Mouse (Mus musculus) E14TG2a.4 (cell line): ENCODE measurements around the gene Chd2.

Experiments
- H3K27me3 ChIP-seq: 2 replicates; pipeline ENCODE4 v1.6.1; 2014; ENCODE audit warnings: low read length, control low read depth; ENCODE audit not compliant: insufficient read depth
- H3K36me3 ChIP-seq: 2 replicates; pipeline ENCODE4 v1.6.1; 2014; ENCODE audit warnings: low read length, control low read depth; ENCODE audit not compliant: insufficient read depth
- H3K4me1 ChIP-seq: replicated peaks from 2 replicates; pipeline ENCODE4 v1.6.1; 2014; ENCODE audit warnings: low read depth, low read length, control low read depth
- H3K4me3 ChIP-seq: replicated peaks from 2 replicates; pipeline ENCODE4 v1.5.1; 2014; ENCODE audit warnings: mild to moderate bottlenecking, low read length
- H3K9me3 ChIP-seq: 2 replicates; pipeline ENCODE4 v1.6.1; 2014; ENCODE audit warnings: low read length, control low read depth
- CTCF ChIP-seq: conservative IDR thresholded peaks from 2 replicates; pipeline ENCODE4 v1.5.1; 2014; ENCODE audit warnings: low read length
- NANOG ChIP-seq: IDR thresholded peaks from 2 replicates; pipeline ENCODE4 v1.6.1; 2014; ENCODE audit warnings: borderline replicate concordance, low read length, mixed read lengths
- POU5F1 ChIP-seq: IDR thresholded peaks from 2 replicates; pipeline ENCODE4 v1.6.1; 2014; ENCODE audit warnings: low read length, borderline replicate concordance

The Chd2 gene

GRCm38 (mm10) chr7:73538424-73539079 is 3.1 kb downstream of the Chd2 start:
- Histone ChIP-seq H3K4me1 (peaks cover 34% of the 10 kb centered on the region), H3K9me3 (no peaks in the 10 kb centered on the region), H3K27me3 (no peaks in the 10 kb centered on the region), H3K36me3 (peaks cover 14% of the 10 kb centered on the region), H3K4me3 (peak overlapping the region; percentile 82)
- TF ChIP-seq NANOG, result no peak
- no peak for TF ChIP-seq POU5F1
- no peak for TF ChIP-seq CTCF

GRCm38 (mm10) chr7:73537634-73538423 is 3.8 kb downstream of the Chd2 start:
- TF ChIP-seq NANOG, result no peak
- TF ChIP-seq CTCF, result no peak
- no peak for TF ChIP-seq POU5F1
- no peaks in the 10 kb centered on the region for H3K9me3 ChIP-seq

GRCm38 (mm10) chr7:73537228-73537627 is 4.4 kb downstream of the Chd2 start:
- H3K27me3 ChIP-seq, result no peaks in the 10 kb centered on the region
- H3K36me3 ChIP-seq, result peaks cover 17% of the 10 kb centered on the region
- TF ChIP-seq CTCF (no peak), POU5F1 (no peak), NANOG (no peak)
- peak overlapping the region; percentile 80 for H3K4me3 ChIP-seq
- peaks cover 43% of the 10 kb centered on the region for H3K4me1 ChIP-seq
- H3K9me3 ChIP-seq, result no peaks in the 10 kb centered on the region

More at GRCm38 (mm10) chr7:73537634-73538423, 3.8 kb downstream of the Chd2 start:
- peaks cover 38% of the 10 kb centered on the region for H3K4me1 ChIP-seq
- peak overlapping the region; percentile 82 for H3K4me3 ChIP-seq
- H3K36me3 ChIP-seq, result peaks cover 17% of the 10 kb centered on the region
- no peaks in the 10 kb centered on the region for H3K27me3 ChIP-seq

GRCm38 (mm10) chr7:73536579-73536978 is 5.1 kb downstream of the Chd2 start:
- H3K9me3 ChIP-seq, result no peaks in the 10 kb centered on the region
- TF ChIP-seq POU5F1, result no peak
- no peak for TF ChIP-seq NANOG
- peaks cover 49% of the 10 kb centered on the region for H3K4me1 ChIP-seq
- H3K27me3 ChIP-seq, result no peaks in the 10 kb centered on the region
- peaks cover 18% of the 10 kb centered on the region for H3K36me3 ChIP-seq
- peak overlapping the region; percentile 80 for H3K4me3 ChIP-seq

GRCm38 (mm10) chr7:73535861-73536200 is 5.8 kb downstream of the Chd2 start:
- peaks cover 56% of the 10 kb centered on the region for H3K4me1 ChIP-seq
- H3K36me3 ChIP-seq, result peaks cover 23% of the 10 kb centered on the region
- TF ChIP-seq POU5F1 (no peak), CTCF (no peak), NANOG (no peak)
- no peaks in the 10 kb centered on the region for H3K27me3 ChIP-seq
- peak overlapping the region; percentile 80 for H3K4me3 ChIP-seq
- H3K9me3 ChIP-seq, result no peaks in the 10 kb centered on the region

- Histone ChIP-seq H3K9me3 (no peaks in the 10 kb centered on the region), H3K36me3 (peaks cover 28% of the 10 kb centered on the region), H3K27me3 (no peaks in the 10 kb centered on the region), H3K4me1 (peaks cover 63% of the 10 kb centered on the region), H3K4me3 (peak overlapping the region; percentile 80)
- no peak for TF ChIP-seq CTCF
- TF ChIP-seq POU5F1, result peak; percentile 81; the same call in 1 of the 2 replicates
- TF ChIP-seq NANOG, result peak; percentile 94
Measured at GRCm38 (mm10) chr7:73534937-73535860, 6.4 kb downstream of the Chd2 start.

GRCm38 (mm10) chr7:73533457-73533856 is 8.2 kb downstream of the Chd2 start:
- Histone ChIP-seq H3K9me3 (no peaks in the 10 kb centered on the region), H3K27me3 (no peaks in the 10 kb centered on the region), H3K4me1 (peaks cover 80% of the 10 kb centered on the region), H3K36me3 (peaks cover 42% of the 10 kb centered on the region), H3K4me3 (peak overlapping the region; percentile 37; the same call in 1 of the 2 replicates)
- TF ChIP-seq CTCF (no peak), NANOG (no peak), POU5F1 (no peak)

GRCm38 (mm10) chr7:73532916-73533315 is 8.7 kb downstream of the Chd2 start:
- TF ChIP-seq CTCF (no peak), POU5F1 (no peak), NANOG (no peak)

More at GRCm38 (mm10) chr7:73532916-73533315, 8.7 kb downstream of the Chd2 start:
- peaks cover 83% of the 10 kb centered on the region for H3K4me1 ChIP-seq
- no peaks in the 10 kb centered on the region for H3K27me3 ChIP-seq
- H3K4me3 ChIP-seq, result peak overlapping the region; percentile 37
- H3K36me3 ChIP-seq, result peaks cover 45% of the 10 kb centered on the region
- H3K9me3 ChIP-seq, result no peaks in the 10 kb centered on the region
